Mouse (Mus musculus): ENCODE data around the gene Tmed4. TPM values are rescaled to one million over a fixed set of nuclear protein-coding genes. Genes with fewer than 3 reads are reported as not detected.
A peak's percentile ranks its signal among the peaks of the same experiment; 100 is the strongest.

Gene Tmed4
- polyA plus RNA-seq, 1 experiment: 66.9 TPM

DNA sequence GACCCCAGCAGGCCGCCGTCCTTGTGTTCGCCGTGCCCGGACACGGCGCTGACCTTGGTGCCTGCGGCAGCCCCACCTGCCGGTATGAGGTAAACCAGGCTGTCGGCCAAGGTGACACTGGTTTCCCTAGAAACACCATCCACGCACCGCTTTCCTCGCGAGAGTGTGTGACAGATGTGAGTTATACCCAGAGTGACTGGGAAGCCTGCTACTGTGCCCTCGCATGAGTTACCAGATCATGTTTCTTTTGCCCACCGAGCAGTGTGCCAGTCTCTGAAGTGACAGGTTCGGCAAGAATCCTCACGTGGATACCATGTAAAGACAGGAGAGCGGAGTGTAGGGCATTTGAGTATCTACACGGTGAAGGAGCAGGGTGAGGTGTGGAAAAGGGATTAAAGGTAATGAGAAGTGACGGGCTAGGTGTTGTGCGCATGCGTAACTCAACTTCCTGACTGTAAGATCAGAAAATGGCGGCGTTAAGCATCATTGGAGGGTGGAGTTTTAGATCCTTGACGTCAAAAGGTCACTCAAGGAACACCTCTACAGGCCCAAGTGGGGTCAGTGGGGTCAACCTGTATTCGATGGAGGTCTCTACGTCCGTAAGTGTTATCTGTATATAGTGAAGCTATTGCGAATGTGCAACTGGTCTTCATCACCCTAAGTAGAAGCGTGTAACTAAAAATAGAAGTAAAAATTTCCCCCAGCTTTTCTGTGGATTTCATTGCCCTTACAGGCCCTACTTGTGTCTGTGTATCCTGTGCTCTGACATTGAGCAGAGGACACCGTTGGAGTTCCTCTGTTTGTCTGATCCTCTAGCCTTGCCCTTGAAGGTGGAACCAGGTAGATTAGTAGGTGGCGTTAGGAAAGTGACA is 17.7 kb upstream of the Tmed4 start:
- peak overlapping the region; percentile 54 for H3K4me3 ChIP-seq

DNA sequence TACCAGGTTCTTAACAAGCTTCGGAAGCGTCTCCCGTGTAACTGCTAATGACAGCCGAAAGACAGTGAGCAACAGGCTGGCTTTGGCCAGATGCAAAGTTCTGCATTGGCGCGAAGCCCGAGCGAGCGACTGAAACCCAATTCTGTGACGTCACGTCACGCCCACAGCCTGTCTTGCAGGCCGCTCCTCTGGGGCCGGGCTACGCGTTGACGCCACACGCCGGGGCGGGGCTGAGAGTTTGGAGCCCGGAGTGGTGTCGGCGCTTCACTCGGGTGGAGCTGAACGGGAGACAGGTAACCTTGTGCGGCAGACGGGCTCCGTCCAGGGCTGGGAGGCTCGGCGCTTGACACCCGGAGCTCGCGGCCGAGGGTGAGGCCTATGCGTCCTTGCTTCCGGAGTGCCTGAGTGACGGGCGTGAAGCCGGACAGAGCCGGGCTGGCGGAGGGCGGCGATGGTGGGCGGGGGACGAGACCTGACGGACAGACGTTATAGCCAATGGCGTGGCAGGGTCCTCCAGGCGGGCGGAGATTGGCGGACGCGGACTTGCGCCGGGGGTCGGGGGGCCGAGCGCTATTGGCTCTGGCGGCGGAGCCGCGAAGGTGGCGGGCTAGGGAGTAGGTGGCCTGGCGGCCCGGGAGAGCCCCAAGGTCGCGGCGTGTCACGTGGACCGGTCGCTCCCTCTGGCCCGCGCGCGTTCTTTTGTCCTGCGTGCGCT is 16.9 kb upstream of the Tmed4 start, which contains the start of gene Ogdh:
Gene Ogdh (plus strand): TSS at position 233 of the 715 bp plus-strand sequence.
- Histone ChIP-seq H3ac (ENCODE audit: control insufficient read depth, insufficient read length) (peak within 1 kb of the TSS; percentile 49), H3K4me2 (ENCODE audit: low read depth) (peak within 1 kb of the TSS; percentile 96), H3K27me3 (ENCODE audit: control insufficient read depth, insufficient read depth, insufficient read length) (no peaks in the 10 kb centered on the region), H3K79me2 (ENCODE audit: control insufficient read depth, insufficient read depth) (peaks cover 46% of the 10 kb centered on the region), H3K36me3 (ENCODE audit: control insufficient read depth, insufficient read depth) (no peaks in the 10 kb centered on the region), H3K4me3 (peak within 1 kb of the TSS; percentile 54)
- TF ChIP-seq MAX (IDR thresholded peaks at IDR 0.05; ENCODE audit: low read depth) (no peak), SRF (IDR thresholded peaks at IDR 0.05; ENCODE audit: control insufficient read depth, insufficient read length, low read depth) (peak; percentile 57), MYOD1 (IDR thresholded peaks at IDR 0.05; ENCODE audit: control insufficient read depth in 1 of 3, insufficient read length in 2 of 3, low read depth in 2 of 3) (peak in 1 of 3 experiments; percentile 34), USF1 (IDR thresholded peaks at IDR 0.05; ENCODE audit: low read depth) (no peak), MYOG (IDR thresholded peaks at IDR 0.05; ENCODE audit: control insufficient read depth in 1 of 3, insufficient read depth in 1 of 3, insufficient read length in 2 of 3, low read depth in 2 of 3) (no peak), CEBPB (IDR thresholded peaks at IDR 0.05; ENCODE audit: insufficient read depth, poor library complexity, severe bottlenecking) (no peak), REST (IDR thresholded peaks at IDR 0.05; ENCODE audit: insufficient read depth, insufficient read length) (no peak), POLR2A (IDR thresholded peaks at IDR 0.05; ENCODE audit: insufficient read length, low read depth) (peak; percentile 89), POLR2AphosphoS2 (IDR thresholded peaks at IDR 0.05; ENCODE audit: insufficient read length, low read depth) (peak; percentile 88), TCF12 (IDR thresholded peaks at IDR 0.05; ENCODE audit: insufficient read depth, poor library complexity, severe bottlenecking) (no peak), E2F4 (IDR thresholded peaks at IDR 0.05; ENCODE audit: insufficient read depth) (no peak)

More for the DNA sequence above, 17.7 kb upstream of the Tmed4 start:
- H3ac ChIP-seq (ENCODE audit: control insufficient read depth, insufficient read length): peak overlapping the region; percentile 49
- H3K79me2 ChIP-seq (ENCODE audit: control insufficient read depth, insufficient read depth): peaks cover 54% of the 10 kb centered on the region
- TF ChIP-seq REST (IDR thresholded peaks at IDR 0.05; ENCODE audit: insufficient read depth, insufficient read length) (no peak), POLR2A (IDR thresholded peaks at IDR 0.05; ENCODE audit: insufficient read length, low read depth) (no peak), POLR2AphosphoS2 (IDR thresholded peaks at IDR 0.05; ENCODE audit: insufficient read length, low read depth) (no peak), MAX (IDR thresholded peaks at IDR 0.05; ENCODE audit: low read depth) (no peak), MYOD1 (IDR thresholded peaks at IDR 0.05; ENCODE audit: control insufficient read depth in 1 of 3, insufficient read length in 2 of 3, low read depth in 2 of 3) (peak in 1 of 3 experiments; percentile 54), MYOG (IDR thresholded peaks at IDR 0.05; ENCODE audit: control insufficient read depth in 1 of 3, insufficient read depth in 1 of 3, insufficient read length in 2 of 3, low read depth in 2 of 3) (peak in 1 of 3 experiments; percentile 10), USF1 (IDR thresholded peaks at IDR 0.05; ENCODE audit: low read depth) (no peak), TCF12 (IDR thresholded peaks at IDR 0.05; ENCODE audit: insufficient read depth, poor library complexity, severe bottlenecking) (no peak), E2F4 (IDR thresholded peaks at IDR 0.05; ENCODE audit: insufficient read depth) (no peak)
- peak overlapping the region; percentile 82 for H3K4me2 ChIP-seq (ENCODE audit: low read depth)
- peaks cover 5% of the 10 kb centered on the region for H3K36me3 ChIP-seq (ENCODE audit: control insufficient read depth, insufficient read depth)
- no peaks in the 10 kb centered on the region for H3K27me3 ChIP-seq (ENCODE audit: control insufficient read depth, insufficient read depth, insufficient read length)

DNA sequence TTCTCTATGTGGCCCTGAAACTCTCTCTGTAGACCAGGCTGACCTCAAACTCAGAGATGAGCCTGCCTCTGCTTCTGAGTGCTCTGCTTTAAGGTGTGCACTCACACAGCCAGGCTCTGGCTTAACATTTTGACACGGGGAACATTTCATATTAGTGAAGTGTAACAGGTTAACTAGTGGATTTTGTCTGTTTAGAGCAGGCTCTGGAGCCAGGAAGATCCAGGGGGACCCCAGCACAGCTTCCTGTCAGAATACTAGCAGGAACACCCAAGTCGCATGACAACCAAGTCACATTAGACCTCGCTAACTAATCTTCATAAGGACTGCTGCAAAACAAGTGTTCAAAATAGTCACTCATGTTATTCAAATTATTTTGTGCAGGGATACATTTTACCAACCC is 16.2 kb upstream of the Tmed4 start:
- peak overlapping the region; percentile 96 for H3K4me2 ChIP-seq (ENCODE audit: low read depth)
- peak overlapping the region; percentile 49 for H3ac ChIP-seq (ENCODE audit: control insufficient read depth, insufficient read length)
- H3K79me2 ChIP-seq (ENCODE audit: control insufficient read depth, insufficient read depth): peaks cover 40% of the 10 kb centered on the region
- H3K27me3 ChIP-seq (ENCODE audit: control insufficient read depth, insufficient read depth, insufficient read length): peaks cover 3% of the 10 kb centered on the region
- H3K4me3 ChIP-seq: peak overlapping the region; percentile 54
- H3K36me3 ChIP-seq (ENCODE audit: control insufficient read depth, insufficient read depth): no peaks in the 10 kb centered on the region
- TF ChIP-seq SRF (IDR thresholded peaks at IDR 0.05; ENCODE audit: control insufficient read depth, insufficient read length, low read depth) (no peak), TCF12 (IDR thresholded peaks at IDR 0.05; ENCODE audit: insufficient read depth, poor library complexity, severe bottlenecking) (no peak), MAX (IDR thresholded peaks at IDR 0.05; ENCODE audit: low read depth) (no peak), CEBPB (IDR thresholded peaks at IDR 0.05; ENCODE audit: insufficient read depth, poor library complexity, severe bottlenecking) (no peak), POLR2AphosphoS2 (IDR thresholded peaks at IDR 0.05; ENCODE audit: insufficient read length, low read depth) (no peak), MYOG (IDR thresholded peaks at IDR 0.05; ENCODE audit: control insufficient read depth in 1 of 3, insufficient read depth in 1 of 3, insufficient read length in 2 of 3, low read depth in 2 of 3) (no peak), USF1 (IDR thresholded peaks at IDR 0.05; ENCODE audit: low read depth) (no peak), TCF3 (IDR thresholded peaks at IDR 0.05; ENCODE audit: insufficient read length, low read depth) (no peak), REST (IDR thresholded peaks at IDR 0.05; ENCODE audit: insufficient read depth, insufficient read length) (no peak), POLR2A (IDR thresholded peaks at IDR 0.05; ENCODE audit: insufficient read length, low read depth) (no peak), E2F4 (IDR thresholded peaks at IDR 0.05; ENCODE audit: insufficient read depth) (no peak), MYOD1 (IDR thresholded peaks at IDR 0.05; ENCODE audit: control insufficient read depth in 1 of 3, insufficient read length in 2 of 3, low read depth in 2 of 3) (no peak)

- Histone ChIP-seq H3K4me2 (ENCODE audit: low read depth) (no peak overlapping the region), H3K4me3 (no peak overlapping the region), H3ac (ENCODE audit: control insufficient read depth, insufficient read length) (no peak overlapping the region), H3K36me3 (ENCODE audit: control insufficient read depth, insufficient read depth) (no peaks in the 10 kb centered on the region), H3K27me3 (ENCODE audit: control insufficient read depth, insufficient read depth, insufficient read length) (peaks cover 6% of the 10 kb centered on the region), H3K79me2 (ENCODE audit: control insufficient read depth, insufficient read depth) (peaks cover 32% of the 10 kb centered on the region)
- no peak for TF ChIP-seq E2F4 (IDR thresholded peaks at IDR 0.05; ENCODE audit: insufficient read depth)
Measured at GRCm38 (mm10) chr11:6290138-6290537, 15.5 kb upstream of the Tmed4 start.

Data from myocyte (in vitro differentiated cells).